Mouse (Mus musculus) fat pad, adult 2 months (tissue): ENCODE results near the gene Pls3.
"Not testable (repeated sequence)": the region's sequence is repeated elsewhere in the genome, so short reads cannot be mapped to it uniquely, and the experiment has no call there.

ENCODE experiments used
- DNase-seq: peaks from one replicate; pipeline ENCODE4 v3.0.0-alpha.2; 2011; ENCODE audit warnings: low read depth, low spot score; ENCODE audit errors: extremely low read depth

Pls3 gene

DNA sequence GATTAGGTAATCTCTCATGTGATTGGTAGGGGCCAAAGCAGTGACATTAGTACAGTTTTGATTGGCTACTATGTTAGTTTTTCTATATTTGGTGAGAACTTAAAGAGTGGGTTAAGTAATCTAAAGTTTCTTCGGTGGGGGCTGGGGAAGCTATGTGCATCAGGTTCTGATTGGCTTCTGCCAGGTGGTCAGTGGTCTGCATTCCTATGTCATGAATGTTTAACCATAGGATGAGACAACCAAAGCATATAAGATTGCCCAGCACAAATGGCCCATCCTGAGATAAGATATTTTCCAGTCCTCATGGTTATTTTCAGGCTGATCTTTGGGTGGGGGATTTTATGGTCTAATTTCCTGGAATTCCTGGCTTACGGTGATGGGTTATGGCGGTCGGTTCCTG, 95.2 kb downstream of the Pls3 start:
- no peak for DNase-seq

DNA sequence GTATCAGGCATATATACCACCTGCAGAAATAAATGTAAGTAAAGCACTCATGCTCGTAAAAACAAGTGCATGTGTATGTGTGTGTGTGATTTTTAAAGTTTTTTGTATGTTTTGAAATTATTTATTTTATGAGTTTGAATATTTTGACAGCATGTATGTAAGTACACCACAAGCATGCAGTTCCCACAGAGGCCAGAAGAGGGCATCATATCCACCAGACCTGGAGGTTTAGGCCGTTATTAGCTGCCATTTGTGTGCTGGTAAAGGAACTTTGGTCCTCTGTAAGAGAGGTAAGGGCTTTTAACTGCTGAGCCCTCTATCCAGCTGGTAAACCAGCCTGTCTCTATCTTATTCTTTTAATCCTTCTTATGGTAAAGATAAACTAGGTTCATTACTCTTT, 97.5 kb downstream of the Pls3 start:
- no peak for DNase-seq

DNA sequence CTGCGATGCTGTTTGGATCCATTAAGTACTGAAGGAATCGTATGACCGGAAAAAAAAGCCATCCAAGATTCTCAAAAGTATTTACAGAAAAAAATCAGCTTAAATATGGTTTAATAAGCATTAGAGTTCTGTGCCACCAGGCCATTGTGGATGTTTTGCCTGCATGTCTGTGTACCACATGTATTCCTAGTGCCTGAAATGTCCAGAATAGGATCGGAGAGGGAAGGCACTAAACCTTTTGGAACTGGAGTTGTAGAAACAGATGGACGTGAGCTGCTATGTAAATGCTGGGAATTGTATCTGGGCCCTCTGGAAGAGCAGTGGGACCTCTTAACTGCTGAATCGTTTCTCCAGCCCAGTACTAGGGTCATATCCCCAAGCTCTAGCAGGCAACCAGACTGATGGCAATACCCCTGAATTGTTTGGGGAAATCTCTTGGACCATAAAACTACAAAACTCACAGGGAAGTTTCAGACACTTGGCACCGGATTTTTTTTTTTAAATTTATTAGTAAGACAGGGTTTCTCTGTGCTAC, 110.1 kb downstream of the Pls3 start:
- DNase-seq, result no peak

DNA sequence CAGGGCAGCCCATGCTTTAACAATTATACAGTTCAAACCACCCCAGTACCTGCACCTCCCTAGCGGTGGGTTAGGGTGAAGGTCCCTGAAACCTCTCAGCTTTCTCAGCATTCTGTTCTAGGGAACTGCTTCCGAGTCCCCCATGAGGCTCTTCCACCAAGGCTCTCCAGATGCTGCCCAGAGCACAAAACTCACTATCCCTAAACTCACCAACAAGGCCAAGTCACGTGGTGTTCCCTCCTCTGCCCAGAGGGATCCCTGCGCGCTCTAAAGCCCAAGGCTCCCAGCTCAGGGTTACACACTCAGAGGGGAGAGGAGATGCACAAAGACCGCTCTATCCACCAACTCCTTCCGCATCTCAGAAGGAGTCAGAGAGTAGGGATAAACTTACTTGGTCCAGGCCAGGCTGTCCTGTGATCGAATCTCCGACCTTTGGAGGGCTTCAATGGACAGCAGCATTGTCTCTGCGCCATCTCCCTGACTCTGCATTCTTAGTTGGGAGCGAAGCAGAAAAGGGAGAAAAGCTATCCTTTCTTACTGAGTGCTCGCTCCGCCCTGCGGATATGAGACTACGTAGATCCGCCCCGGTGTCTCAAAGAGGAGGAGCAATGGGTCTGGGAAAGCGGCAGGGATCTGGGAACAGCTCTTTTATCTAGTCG, 110.7 kb downstream of the Pls3 start:
- no peak for DNase-seq

DNA sequence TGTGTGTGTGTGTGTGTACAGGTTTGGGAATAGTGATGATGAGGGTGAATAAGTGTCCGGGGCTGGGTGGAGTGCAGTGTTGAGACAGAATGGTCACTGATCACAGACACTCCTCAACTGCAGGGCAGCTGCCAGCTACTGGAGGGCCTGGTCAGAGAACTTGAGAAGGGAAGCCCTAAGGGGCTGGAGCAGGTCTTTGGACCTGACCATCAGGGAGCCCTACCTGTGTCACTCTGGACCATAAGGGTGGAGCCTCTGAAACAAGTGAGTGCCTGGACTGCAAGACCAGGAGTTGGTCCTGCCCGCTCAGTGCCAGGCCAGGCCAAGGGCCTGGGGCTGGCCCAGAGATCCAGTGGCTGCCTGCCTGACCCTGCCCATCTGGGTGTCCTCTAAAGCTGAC, 115.5 kb downstream of the Pls3 start:
- DNase-seq, result not testable (repeated sequence)

DNA sequence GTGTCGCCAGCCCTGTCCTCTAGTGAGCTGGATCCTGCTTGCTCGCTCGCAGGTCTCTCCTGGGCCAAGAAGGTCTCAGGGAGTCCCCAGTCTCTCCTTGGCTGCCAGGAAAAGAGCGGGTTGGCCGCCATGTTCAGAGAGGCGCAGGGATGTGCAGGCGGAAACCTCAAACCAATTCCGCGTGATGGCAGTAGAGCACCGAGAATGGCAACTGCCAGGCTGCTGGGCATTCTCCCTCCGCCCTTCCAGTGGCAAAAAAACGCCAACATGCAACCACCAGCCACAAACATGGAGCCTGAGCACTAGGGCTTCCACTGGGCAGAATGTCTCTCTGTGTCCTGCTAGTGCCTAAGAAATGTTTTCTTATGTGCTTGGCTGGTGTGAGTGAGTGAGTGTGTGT, 115.9 kb downstream of the Pls3 start:
- not testable (repeated sequence) for DNase-seq

DNA sequence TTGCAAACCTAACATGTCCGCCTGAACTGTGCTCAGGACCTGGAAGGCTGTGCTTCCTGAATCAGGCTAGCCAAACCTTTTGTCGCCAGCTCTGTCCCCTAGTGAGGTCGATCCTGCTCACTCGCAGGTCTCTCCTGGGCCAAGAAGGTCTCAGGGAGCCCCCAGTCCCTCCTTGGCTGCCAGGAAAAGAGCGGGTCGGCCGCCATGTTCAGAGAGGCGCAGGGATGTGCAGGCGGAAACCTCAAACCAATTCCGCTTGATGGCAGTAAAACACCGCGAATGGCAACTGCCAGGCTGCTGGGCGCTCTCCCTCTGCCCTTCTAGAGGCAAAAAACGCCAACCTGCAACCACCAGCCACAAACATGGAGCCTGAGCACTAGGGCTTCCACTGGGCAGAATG, 117.0 kb downstream of the Pls3 start:
- not testable (repeated sequence) for DNase-seq

DNA sequence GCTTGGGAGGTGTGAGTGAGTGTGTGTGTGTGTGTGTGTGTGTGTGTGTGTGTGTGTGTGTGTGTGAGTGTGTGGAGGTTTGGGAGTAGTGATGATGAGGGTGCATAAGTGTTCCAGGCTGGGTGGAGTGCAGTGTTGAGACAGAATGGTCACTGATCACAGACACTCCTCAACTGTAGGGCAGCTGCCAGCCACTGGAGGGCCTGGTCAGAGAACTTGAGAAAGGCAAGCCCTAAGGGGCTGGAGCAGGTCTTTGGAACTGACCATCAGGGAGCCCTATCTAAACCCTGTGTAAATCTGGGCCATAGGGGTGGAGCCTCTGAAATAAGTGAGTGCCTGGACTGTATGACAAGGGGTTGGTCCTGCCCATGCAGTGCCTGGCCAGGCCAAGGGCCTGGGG, 120.5 kb downstream of the Pls3 start:
- DNase-seq, result not testable (repeated sequence)

DNA sequence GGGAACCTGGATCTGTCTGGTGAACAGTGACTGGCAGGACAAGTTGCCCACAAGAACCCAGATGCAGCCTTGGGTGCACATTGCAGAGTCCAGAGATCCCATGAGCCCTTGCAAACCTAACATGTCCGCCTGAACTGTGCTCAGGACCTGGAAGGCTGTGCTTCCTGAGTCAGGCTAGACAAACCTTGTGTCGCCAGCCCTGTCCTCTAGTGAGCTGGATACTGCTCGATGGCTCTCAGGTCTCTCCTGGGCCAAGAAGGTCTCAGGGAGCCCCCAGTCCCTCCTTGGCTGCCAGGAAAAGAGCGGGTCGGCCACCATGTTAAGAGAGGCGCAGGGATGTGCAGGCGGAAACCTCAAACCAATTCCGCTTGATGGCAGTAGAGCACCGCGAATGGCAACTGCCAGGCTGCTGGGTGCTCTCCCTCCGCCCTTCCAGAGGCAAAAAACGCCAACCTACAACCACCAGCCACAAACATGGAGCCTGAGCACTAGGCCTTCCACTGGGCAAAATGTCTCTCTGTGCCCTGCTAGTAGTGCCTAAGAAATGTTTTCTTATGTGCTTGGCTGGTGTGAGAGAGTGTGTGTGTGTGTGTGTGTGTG, 124.8 kb downstream of the Pls3 start:
- not testable (repeated sequence) for DNase-seq

DNA sequence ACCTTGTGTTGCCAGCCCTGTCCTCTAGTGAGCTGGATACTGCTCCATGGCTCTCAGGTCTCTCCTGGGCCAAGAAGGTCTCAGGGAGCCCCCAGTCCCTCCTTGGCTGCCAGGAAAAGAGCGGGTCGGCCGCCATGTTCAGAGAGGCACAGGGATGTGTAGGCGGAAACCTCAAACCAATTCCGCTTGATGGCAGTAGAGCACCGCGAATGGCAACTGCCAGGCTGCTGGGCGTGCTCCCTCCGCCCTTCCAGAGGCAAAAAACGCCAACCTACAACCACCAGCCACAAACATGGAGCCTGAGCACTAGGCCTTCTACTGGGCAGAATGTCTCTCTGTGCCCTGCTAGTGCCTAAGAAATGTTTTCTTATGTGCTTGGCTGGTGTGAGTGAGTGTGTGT, 125.7 kb downstream of the Pls3 start:
- not testable (repeated sequence) for DNase-seq

DNA sequence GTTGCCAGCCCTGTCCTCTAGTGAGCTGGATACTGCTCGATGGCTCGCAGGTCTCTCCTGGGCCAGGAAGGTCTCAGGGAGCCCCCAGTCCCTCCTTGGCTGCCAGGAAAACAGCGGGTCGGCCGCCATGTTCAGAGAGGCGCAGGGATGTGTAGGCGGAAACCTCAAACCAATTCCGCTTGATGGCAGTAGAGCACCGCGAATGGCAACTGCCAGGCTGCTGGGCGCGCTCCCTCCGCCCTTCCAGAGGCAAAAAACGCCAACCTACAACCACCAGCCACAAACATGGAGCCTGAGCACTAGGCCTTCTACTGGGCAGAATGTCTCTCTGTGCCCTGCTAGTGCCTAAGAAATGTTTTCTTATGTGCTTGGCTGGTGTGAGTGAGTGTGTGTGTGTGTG, 130.5 kb downstream of the Pls3 start:
- DNase-seq, result not testable (repeated sequence)

DNA sequence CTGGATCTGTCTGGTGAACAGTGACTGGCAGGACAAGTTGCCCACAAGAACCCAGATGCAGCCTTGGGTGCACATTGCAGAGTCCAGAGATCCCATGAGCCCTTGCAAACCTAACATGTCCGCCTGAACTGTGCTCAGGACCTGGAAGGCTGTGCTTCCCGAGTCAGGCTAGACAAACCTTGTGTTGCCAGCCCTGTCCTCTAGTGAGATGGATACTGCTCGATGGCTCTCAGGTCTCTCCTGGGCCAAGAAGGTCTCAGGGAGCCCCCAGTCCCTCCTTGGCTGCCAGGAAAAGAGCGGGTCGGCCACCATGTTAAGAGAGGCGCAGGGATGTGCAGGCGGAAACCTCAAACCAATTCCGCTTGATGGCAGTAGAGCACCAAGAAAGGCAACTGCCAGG, 135.5 kb downstream of the Pls3 start:
- not testable (repeated sequence) for DNase-seq
